Mouse (Mus musculus): ENCODE results near the gene Elmo1. TPM values are rescaled to one million over a fixed set of nuclear protein-coding genes. Genes with fewer than 3 reads are reported as not detected.

Elmo1 gene
- polyA plus RNA-seq, 1 experiment from 2014 or later: 38.3 TPM

- no peak for DNase-seq
- H3K4me2 ChIP-seq (ENCODE audit: low read length): no peak overlapping the region
- H3K27me3 ChIP-seq (ENCODE audit: control insufficient read depth, insufficient read depth, low read length): no peaks in the 10 kb centered on the region
- H3K27ac ChIP-seq (replicated peaks; ENCODE audit: low read depth, low read length): no peak overlapping the region
- no peak overlapping the region for H3K4me3 ChIP-seq (replicated peaks; ENCODE audit: low read depth, low read length)
- H3K9me3 ChIP-seq (ENCODE audit: control insufficient read depth, low read length): no peaks in the 10 kb centered on the region
- ATAC-seq (ENCODE audit: low FRiP score, low TSS enrichment): no peak
- WGBS: 93% methylated on average over 3 of the region's 3 CpGs
- H3K4me1 ChIP-seq (ENCODE audit: control insufficient read depth, insufficient read depth, low read length): peaks cover 7% of the 10 kb centered on the region
- no peaks in the 10 kb centered on the region for H3K36me3 ChIP-seq (ENCODE audit: control insufficient read depth, insufficient read depth, low read length)
- no peak overlapping the region for H3K9ac ChIP-seq (replicated peaks; ENCODE audit: low read length)
Observed at GRCm38 (mm10) chr13:20521492-20521891, 431.1 kb downstream of the Elmo1 start.

- H3K27ac ChIP-seq (replicated peaks; ENCODE audit: low read depth, low read length): no peak overlapping the region
- H3K9me3 ChIP-seq (ENCODE audit: control insufficient read depth, low read length): no peaks in the 10 kb centered on the region
- no peaks in the 10 kb centered on the region for H3K27me3 ChIP-seq (ENCODE audit: control insufficient read depth, insufficient read depth, low read length)
- 76% methylated on average over 1 of the region's 1 CpGs for whole genome bisulfite sequencing
- H3K9ac ChIP-seq (replicated peaks; ENCODE audit: low read length): no peak overlapping the region
- no peaks in the 10 kb centered on the region for H3K36me3 ChIP-seq (ENCODE audit: control insufficient read depth, insufficient read depth, low read length)
- DNase-seq: no peak
- H3K4me1 ChIP-seq (ENCODE audit: control insufficient read depth, insufficient read depth, low read length): peaks cover 7% of the 10 kb centered on the region
- H3K4me3 ChIP-seq (replicated peaks; ENCODE audit: low read depth, low read length): no peak overlapping the region
- ATAC-seq (ENCODE audit: low FRiP score, low TSS enrichment): no peak
- H3K4me2 ChIP-seq (ENCODE audit: low read length): no peak overlapping the region
Observed at GRCm38 (mm10) chr13:20523671-20524070, 433.3 kb downstream of the Elmo1 start.

GRCm38 (mm10) chr13:20525844-20526243 lies 435.4 kb downstream of the Elmo1 start:
- Histone ChIP-seq H3K36me3 (ENCODE audit: control insufficient read depth, insufficient read depth, low read length) (no peaks in the 10 kb centered on the region), H3K27me3 (ENCODE audit: control insufficient read depth, insufficient read depth, low read length) (no peaks in the 10 kb centered on the region), H3K4me1 (ENCODE audit: control insufficient read depth, insufficient read depth, low read length) (peaks cover 7% of the 10 kb centered on the region), H3K9me3 (ENCODE audit: control insufficient read depth, low read length) (no peaks in the 10 kb centered on the region), H3K9ac (replicated peaks; ENCODE audit: low read length) (no peak overlapping the region), H3K27ac (replicated peaks; ENCODE audit: low read depth, low read length) (no peak overlapping the region), H3K4me2 (ENCODE audit: low read length) (no peak overlapping the region), H3K4me3 (replicated peaks; ENCODE audit: low read depth, low read length) (no peak overlapping the region)
- ATAC-seq (ENCODE audit: low FRiP score, low TSS enrichment): no peak
- DNase-seq: no peak
- WGBS: 65% methylated on average over 4 of the region's 4 CpGs

GRCm38 (mm10) chr13:20537053-20537452 lies 446.7 kb downstream of the Elmo1 start:
- 100% methylated on average over 1 of the region's 1 CpGs for WGBS
- DNase-seq: no peak
- H3K4me1 ChIP-seq (ENCODE audit: control insufficient read depth, insufficient read depth, low read length): peaks cover 5% of the 10 kb centered on the region
- no peak overlapping the region for H3K27ac ChIP-seq (replicated peaks; ENCODE audit: low read depth, low read length)
- ATAC-seq (ENCODE audit: low FRiP score, low TSS enrichment): no peak
- no peak overlapping the region for H3K4me3 ChIP-seq (replicated peaks; ENCODE audit: low read depth, low read length)
- no peak overlapping the region for H3K9ac ChIP-seq (replicated peaks; ENCODE audit: low read length)
- no peaks in the 10 kb centered on the region for H3K27me3 ChIP-seq (ENCODE audit: control insufficient read depth, insufficient read depth, low read length)
- no peaks in the 10 kb centered on the region for H3K36me3 ChIP-seq (ENCODE audit: control insufficient read depth, insufficient read depth, low read length)
- H3K9me3 ChIP-seq (ENCODE audit: control insufficient read depth, low read length): no peaks in the 10 kb centered on the region
- H3K4me2 ChIP-seq (ENCODE audit: low read length): no peak overlapping the region

GRCm38 (mm10) chr13:20537487-20537886 lies 447.1 kb downstream of the Elmo1 start:
- DNase-seq (no peak), ATAC-seq (ENCODE audit: low FRiP score, low TSS enrichment) (no peak)
- Histone ChIP-seq H3K9me3 (ENCODE audit: control insufficient read depth, low read length) (no peaks in the 10 kb centered on the region), H3K27me3 (ENCODE audit: control insufficient read depth, insufficient read depth, low read length) (no peaks in the 10 kb centered on the region), H3K36me3 (ENCODE audit: control insufficient read depth, insufficient read depth, low read length) (no peaks in the 10 kb centered on the region), H3K9ac (replicated peaks; ENCODE audit: low read length) (no peak overlapping the region), H3K4me3 (replicated peaks; ENCODE audit: low read depth, low read length) (no peak overlapping the region), H3K4me1 (ENCODE audit: control insufficient read depth, insufficient read depth, low read length) (peaks cover 5% of the 10 kb centered on the region), H3K4me2 (ENCODE audit: low read length) (no peak overlapping the region), H3K27ac (replicated peaks; ENCODE audit: low read depth, low read length) (no peak overlapping the region)
- WGBS: 91% methylated on average over 2 of the region's 2 CpGs

DNA sequence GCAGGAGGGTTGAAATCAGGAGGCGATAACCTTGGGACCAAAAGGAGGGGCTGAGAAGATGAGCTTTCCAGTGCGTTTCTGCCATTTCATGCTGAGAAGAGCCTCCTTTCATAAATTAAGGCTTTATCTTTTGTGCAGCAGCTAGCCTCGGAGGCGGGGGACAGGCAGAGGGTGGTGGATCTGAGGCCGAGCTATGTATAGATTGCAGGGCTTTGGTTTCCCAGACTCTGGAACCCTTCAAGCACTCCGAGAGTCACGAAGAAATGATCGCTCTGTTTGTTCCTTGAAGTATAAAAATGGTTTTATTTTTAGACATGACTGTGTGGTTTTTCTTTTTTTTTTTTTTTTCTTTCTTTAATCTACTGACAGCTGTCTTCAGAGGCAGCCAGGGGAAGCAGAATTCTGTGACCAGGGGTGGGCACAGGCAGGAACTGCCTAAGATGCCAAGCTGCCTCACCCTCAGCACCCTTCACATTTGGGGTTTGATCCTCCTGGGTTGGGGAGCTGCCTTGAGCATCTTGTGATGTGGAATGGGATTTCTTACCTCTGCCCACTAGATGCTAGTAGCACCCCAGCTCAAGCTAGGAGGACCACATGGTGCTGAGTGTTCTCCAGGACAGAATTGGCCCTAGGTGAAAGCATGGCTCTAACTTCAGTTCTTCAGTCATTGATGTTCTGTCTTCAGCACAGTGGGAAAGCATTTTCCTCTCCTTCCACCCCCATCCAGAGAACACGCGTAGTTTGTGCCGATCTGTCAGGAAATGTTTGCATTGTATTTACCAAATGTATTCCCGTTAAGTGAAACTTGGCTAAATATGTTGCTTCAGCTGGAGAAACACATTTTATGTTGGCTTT lies 448.0 kb downstream of the Elmo1 start:
- DNase-seq: peak; percentile 19
- H3K9me3 ChIP-seq (ENCODE audit: control insufficient read depth, low read length): no peaks in the 10 kb centered on the region
- H3K27me3 ChIP-seq (ENCODE audit: control insufficient read depth, insufficient read depth, low read length): no peaks in the 10 kb centered on the region
- H3K4me1 ChIP-seq (ENCODE audit: control insufficient read depth, insufficient read depth, low read length): peaks cover 5% of the 10 kb centered on the region
- H3K9ac ChIP-seq (replicated peaks; ENCODE audit: low read length): no peak overlapping the region
- no peak for ATAC-seq (ENCODE audit: low FRiP score, low TSS enrichment)
- 71% methylated on average over 12 of the region's 12 CpGs for WGBS
- no peaks in the 10 kb centered on the region for H3K36me3 ChIP-seq (ENCODE audit: control insufficient read depth, insufficient read depth, low read length)
- no peak overlapping the region for H3K4me2 ChIP-seq (ENCODE audit: low read length)
- H3K4me3 ChIP-seq (replicated peaks; ENCODE audit: low read depth, low read length): no peak overlapping the region
- H3K27ac ChIP-seq (replicated peaks; ENCODE audit: low read depth, low read length): peak overlapping the region; percentile 61

DNA sequence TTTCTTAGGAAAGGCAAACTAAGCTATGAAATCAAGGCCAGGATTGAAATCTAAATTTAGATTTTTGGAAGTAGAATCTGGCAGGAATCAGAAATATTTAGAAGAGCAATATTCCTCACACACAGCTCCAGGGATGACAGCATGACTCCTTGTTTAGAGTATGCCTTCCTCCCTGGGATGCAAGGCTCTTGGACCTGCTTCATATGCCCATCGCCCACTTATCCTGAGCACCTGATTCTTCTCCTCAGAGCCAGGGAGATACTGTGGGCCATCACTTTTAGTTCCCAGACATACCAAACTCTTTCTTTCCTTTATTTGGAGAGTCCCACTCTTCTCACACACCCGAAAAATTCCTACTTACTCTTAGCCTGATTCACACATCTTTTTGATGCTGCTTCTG lies 449.2 kb downstream of the Elmo1 start:
- H3K36me3 ChIP-seq (ENCODE audit: control insufficient read depth, insufficient read depth, low read length): no peaks in the 10 kb centered on the region
- no peak overlapping the region for H3K27ac ChIP-seq (replicated peaks; ENCODE audit: low read depth, low read length)
- H3K4me2 ChIP-seq (ENCODE audit: low read length): no peak overlapping the region
- peaks cover 5% of the 10 kb centered on the region for H3K4me1 ChIP-seq (ENCODE audit: control insufficient read depth, insufficient read depth, low read length)
- H3K9me3 ChIP-seq (ENCODE audit: control insufficient read depth, low read length): no peaks in the 10 kb centered on the region
- ATAC-seq (ENCODE audit: low FRiP score, low TSS enrichment) (no peak), DNase-seq (no peak)
- no peaks in the 10 kb centered on the region for H3K27me3 ChIP-seq (ENCODE audit: control insufficient read depth, insufficient read depth, low read length)
- no peak overlapping the region for H3K9ac ChIP-seq (replicated peaks; ENCODE audit: low read length)
- H3K4me3 ChIP-seq (replicated peaks; ENCODE audit: low read depth, low read length): no peak overlapping the region
- WGBS: 88% methylated on average over 2 of the region's 2 CpGs

- Histone ChIP-seq H3K27ac (replicated peaks; ENCODE audit: low read depth, low read length) (no peak overlapping the region), H3K27me3 (ENCODE audit: control insufficient read depth, insufficient read depth, low read length) (no peaks in the 10 kb centered on the region), H3K4me1 (ENCODE audit: control insufficient read depth, insufficient read depth, low read length) (no peaks in the 10 kb centered on the region), H3K4me3 (replicated peaks; ENCODE audit: low read depth, low read length) (no peak overlapping the region), H3K36me3 (ENCODE audit: control insufficient read depth, insufficient read depth, low read length) (no peaks in the 10 kb centered on the region), H3K4me2 (ENCODE audit: low read length) (no peak overlapping the region), H3K9me3 (ENCODE audit: control insufficient read depth, low read length) (no peaks in the 10 kb centered on the region), H3K9ac (replicated peaks; ENCODE audit: low read length) (no peak overlapping the region)
- 87% methylated on average over 12 of the region's 12 CpGs for WGBS
- DNase-seq: no peak
- no peak for ATAC-seq (ENCODE audit: low FRiP score, low TSS enrichment)
Observed at GRCm38 (mm10) chr13:20546568-20547204, 456.3 kb downstream of the Elmo1 start.

DNA sequence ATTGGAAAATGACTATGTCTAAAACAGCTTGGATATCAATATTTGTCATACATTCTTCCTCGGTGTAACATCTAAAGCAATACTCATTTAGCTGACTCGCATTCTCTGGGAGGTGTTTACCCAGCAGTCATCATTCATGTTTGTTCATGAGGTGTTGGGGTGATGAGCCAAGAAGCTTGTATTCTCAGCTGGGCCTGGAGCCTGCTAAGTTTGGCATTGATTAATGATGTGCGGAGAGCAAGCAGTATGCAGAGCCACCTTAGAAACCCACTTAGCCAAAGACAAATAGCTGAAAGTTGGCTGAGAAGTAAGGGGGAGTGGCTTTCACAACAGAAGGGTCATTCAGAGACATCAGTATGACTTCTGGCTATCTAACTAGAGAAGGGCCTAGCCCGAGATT lies 459.6 kb downstream of the Elmo1 start:
- H3K9ac ChIP-seq (replicated peaks; ENCODE audit: low read length): no peak overlapping the region
- 91% methylated on average over 4 of the region's 4 CpGs for WGBS
- ATAC-seq (ENCODE audit: low FRiP score, low TSS enrichment) (no peak), DNase-seq (no peak)
- H3K9me3 ChIP-seq (ENCODE audit: control insufficient read depth, low read length): no peaks in the 10 kb centered on the region
- no peak overlapping the region for H3K27ac ChIP-seq (replicated peaks; ENCODE audit: low read depth, low read length)
- H3K4me2 ChIP-seq (ENCODE audit: low read length): no peak overlapping the region
- no peaks in the 10 kb centered on the region for H3K4me1 ChIP-seq (ENCODE audit: control insufficient read depth, insufficient read depth, low read length)
- no peaks in the 10 kb centered on the region for H3K36me3 ChIP-seq (ENCODE audit: control insufficient read depth, insufficient read depth, low read length)
- no peaks in the 10 kb centered on the region for H3K27me3 ChIP-seq (ENCODE audit: control insufficient read depth, insufficient read depth, low read length)
- no peak overlapping the region for H3K4me3 ChIP-seq (replicated peaks; ENCODE audit: low read depth, low read length)
